Mouse (Mus musculus): ENCODE data around the gene Ncbp3.

DNA sequence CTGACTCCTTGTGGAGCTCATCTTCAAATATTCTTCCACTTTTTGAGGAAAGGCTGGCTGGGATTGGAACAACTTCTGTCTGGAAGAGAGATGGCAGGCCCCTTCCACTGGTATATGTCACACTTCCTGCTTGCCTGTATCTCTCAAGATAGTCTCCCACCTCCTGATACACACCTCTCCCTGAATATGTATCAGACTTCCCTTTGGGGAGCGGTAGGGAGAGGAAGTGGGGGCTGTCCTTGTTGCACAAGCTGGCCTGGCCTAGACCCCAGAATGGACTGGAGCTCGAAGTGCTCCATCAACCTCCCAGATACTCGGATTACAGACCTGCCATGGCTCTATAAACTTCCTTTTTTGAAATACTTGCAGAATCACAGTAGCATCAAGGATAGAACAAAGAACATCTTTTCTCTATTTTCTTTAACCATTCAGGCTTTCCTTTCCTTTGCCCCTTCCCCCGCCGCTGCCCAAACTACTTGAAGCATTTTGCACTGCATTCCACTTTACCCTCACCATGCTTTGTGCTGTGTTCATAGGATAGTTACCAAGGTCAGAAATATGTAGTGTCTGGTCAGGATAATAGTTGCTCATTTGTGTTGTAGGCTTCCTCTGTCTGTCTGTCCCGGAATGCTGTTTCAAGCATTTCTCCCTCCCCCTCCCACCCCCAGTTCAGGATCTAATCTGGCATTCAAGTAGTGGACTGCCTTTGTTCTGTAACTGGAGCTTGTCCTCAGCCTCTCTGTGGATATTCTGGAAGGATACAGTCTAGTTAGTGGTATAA is 40.3 kb downstream of the Ncbp3 start:
- TF ChIP-seq POLR2A (IDR thresholded peaks at IDR 0.05; ENCODE audit: control insufficient read depth, extremely low read depth, insufficient read depth, low read length, poor library complexity) (no peak), CTCF (IDR thresholded peaks at IDR 0.05; ENCODE audit: borderline replicate concordance, control insufficient read depth, extremely low read depth, insufficient read depth, low read length, poor library complexity) (no peak)

Measured in thymus, adult 2 months (tissue).